Mouse (Mus musculus) CH12.LX (cell line): ENCODE data around the gene Opa1. TPM values are rescaled to one million over a fixed set of nuclear protein-coding genes. Genes with fewer than 3 reads are reported as not detected.

Source experiments
- DNase-seq: peaks from one replicate; pipeline ENCODE4 v3.0.0-alpha.2; 2013; ENCODE audit errors: extremely low read depth
- H3K27ac ChIP-seq: 2 replicates; pipeline ENCODE4 v1.5.1; 2012; ENCODE audit warnings: low read depth, mild to moderate bottlenecking, control low read depth, moderate library complexity; ENCODE audit not compliant: insufficient read depth
- H3K27me3 ChIP-seq: replicated peaks from 2 replicates; pipeline ENCODE3; 2012; ENCODE audit warnings: inconsistent platforms
- H3K36me3 ChIP-seq, 2 experiments: replicated peaks in 1 of 2; 2 replicates each; pipeline versions ENCODE3 to v1.6.1; 2012; ENCODE audit warnings: inconsistent platforms in 1 of 2, low read length in 1 of 2, mild to moderate bottlenecking in 1 of 2, mixed read lengths in 1 of 2, moderate library complexity in 1 of 2; ENCODE audit not compliant: control insufficient read depth in 1 of 2, insufficient read depth in 1 of 2
- H3K4me1 ChIP-seq, 2 experiments: 2 replicates each; pipeline ENCODE4 v1.6.1; 2012; ENCODE audit warnings: inconsistent platforms in 1 of 2, moderate library complexity in 1 of 2; ENCODE audit not compliant: insufficient read depth in 2 of 2, control insufficient read depth in 1 of 2
- H3K4me2 ChIP-seq: 2 replicates; pipeline ENCODE4 v1.6.1; 2012; ENCODE audit warnings: low read depth, mild to moderate bottlenecking, control low read depth; ENCODE audit not compliant: poor library complexity, insufficient read depth, severe bottlenecking
- H3K4me3 ChIP-seq, 3 experiments: fragments of 150-350 bp in 1 of 3; sonication (generic) in 1 of 3; replicated peaks in 1 of 3; 2 replicates each; pipeline versions ENCODE3 to v1.5.1; 2011 to 2012; ENCODE audit warnings: low read depth in 2 of 3, low read length in 2 of 3, mild to moderate bottlenecking in 2 of 3, moderate library complexity in 2 of 3, control low read depth in 1 of 3, improper control_type of control experiment in 1 of 3, inconsistent platforms in 1 of 3, mixed read lengths in 1 of 3; ENCODE audit not compliant: poor library complexity in 1 of 3
- H3K79me2 ChIP-seq: replicated peaks from 2 replicates; pipeline ENCODE4 v1.6.1; 2012; ENCODE audit warnings: mild to moderate bottlenecking, moderate library complexity; ENCODE audit not compliant: control insufficient read depth, poor library complexity, insufficient read depth, severe bottlenecking; ENCODE audit errors: extremely low read depth
- H3K9ac ChIP-seq: 2 replicates; pipeline ENCODE4 v1.6.1; 2012; ENCODE audit warnings: low read depth, mild to moderate bottlenecking, control low read depth, moderate library complexity; ENCODE audit not compliant: insufficient read depth
- H3K9me3 ChIP-seq: replicated peaks from 2 replicates; pipeline ENCODE3; 2012; ENCODE audit warnings: low read length, inconsistent platforms, mixed read lengths
- BHLHE40 ChIP-seq: IDR thresholded peaks from 2 replicates; pipeline ENCODE4 v1.6.1; 2011; ENCODE audit warnings: mild to moderate bottlenecking, low read depth, low read length, improper control_type of control experiment
- CHD1 ChIP-seq: IDR thresholded peaks from 2 replicates; pipeline ENCODE4 v1.6.1; 2012; ENCODE audit warnings: low read depth, low read length, improper control_type of control experiment, inconsistent platforms
- CHD2 ChIP-seq: IDR thresholded peaks from 2 replicates; pipeline ENCODE4 v1.6.1; 2011; ENCODE audit warnings: low read length, improper control_type of control experiment
- ELF1 ChIP-seq: IDR thresholded peaks from 2 replicates; pipeline ENCODE4 v1.6.1; 2014; ENCODE audit warnings: low read depth, mild to moderate bottlenecking, inconsistent platforms, low read length, improper control_type of control experiment
- ETS1 ChIP-seq: conservative IDR thresholded peaks from 2 replicates; pipeline ENCODE4 v1.6.1; 2012; ENCODE audit warnings: low read depth, mild to moderate bottlenecking, inconsistent platforms, low read length, improper control_type of control experiment, moderate library complexity
- HCFC1 ChIP-seq: IDR thresholded peaks from 2 replicates; pipeline ENCODE4 v1.6.1; 2012; ENCODE audit warnings: low read depth, mild to moderate bottlenecking, inconsistent platforms, low read length, improper control_type of control experiment
- JUN ChIP-seq: IDR thresholded peaks from 2 replicates; pipeline ENCODE4 v1.6.1; 2011; ENCODE audit warnings: low read depth, mild to moderate bottlenecking, low read length, improper control_type of control experiment, moderate library complexity; ENCODE audit not compliant: insufficient read depth
- JUND ChIP-seq: conservative IDR thresholded peaks from 2 replicates; pipeline ENCODE4 v1.6.1; 2011; ENCODE audit warnings: low read depth, low read length, improper control_type of control experiment
- MAFK ChIP-seq: IDR thresholded peaks from 2 replicates; pipeline ENCODE4 v1.6.1; 2011; ENCODE audit warnings: low read length, improper control_type of control experiment; ENCODE audit not compliant: insufficient replicate concordance
- MAX ChIP-seq: IDR thresholded peaks from 2 replicates; pipeline ENCODE4 v1.6.1; 2011; ENCODE audit warnings: low read length, improper control_type of control experiment
- MEF2A ChIP-seq: IDR thresholded peaks from 2 replicates; pipeline ENCODE4 v1.6.1; 2014; ENCODE audit warnings: low read depth, mild to moderate bottlenecking, inconsistent platforms, low read length, improper control_type of control experiment, borderline replicate concordance
- MXI1 ChIP-seq: IDR thresholded peaks from 2 replicates; pipeline ENCODE4 v1.6.1; 2011; ENCODE audit warnings: mild to moderate bottlenecking, low read depth, low read length, improper control_type of control experiment
- NELFE ChIP-seq: IDR thresholded peaks from 2 replicates; pipeline ENCODE4 v1.6.1; 2011; ENCODE audit warnings: low read depth, low read length, improper control_type of control experiment
- PAX5 ChIP-seq: IDR thresholded peaks from 2 replicates; pipeline ENCODE4 v1.6.1; 2012; ENCODE audit warnings: low read length, inconsistent platforms, mixed read lengths
- POLR2A ChIP-seq: IDR thresholded peaks from 2 replicates; pipeline ENCODE4 v1.6.1; 2011; ENCODE audit warnings: low read depth, mild to moderate bottlenecking, improper control_type of control experiment, low read length
- RCOR1 ChIP-seq: conservative IDR thresholded peaks from 2 replicates; pipeline ENCODE4 v1.6.1; 2012; ENCODE audit warnings: low read depth, mild to moderate bottlenecking, inconsistent platforms, low read length, improper control_type of control experiment
- SIN3A ChIP-seq: IDR thresholded peaks from 2 replicates; pipeline ENCODE4 v1.6.1; 2012; ENCODE audit warnings: low read length, improper control_type of control experiment, inconsistent platforms
- TBP ChIP-seq: conservative IDR thresholded peaks from 2 replicates; pipeline ENCODE4 v1.6.1; 2011; ENCODE audit warnings: low read depth, low read length, improper control_type of control experiment
- UBTF ChIP-seq: IDR thresholded peaks from 2 replicates; pipeline ENCODE4 v1.6.1; 2012; ENCODE audit warnings: low read depth, mild to moderate bottlenecking, inconsistent platforms, low read length, improper control_type of control experiment, moderate library complexity
- USF1 ChIP-seq: IDR thresholded peaks from 2 replicates; pipeline ENCODE4 v1.6.1; 2014; ENCODE audit warnings: low read depth, mild to moderate bottlenecking, inconsistent platforms, low read length, improper control_type of control experiment
- ZKSCAN1 ChIP-seq: IDR thresholded peaks from 2 replicates; pipeline ENCODE4 v1.6.1; 2012; ENCODE audit warnings: low read depth, inconsistent platforms, low read length, improper control_type of control experiment, borderline replicate concordance
- ZMIZ1 ChIP-seq: IDR thresholded peaks from 2 replicates; pipeline ENCODE4 v1.6.1; 2012; ENCODE audit warnings: low read depth, mild to moderate bottlenecking, inconsistent platforms, low read length, improper control_type of control experiment
- ZNF384 ChIP-seq: IDR thresholded peaks from 2 replicates; pipeline ENCODE4 v1.6.1; 2012; ENCODE audit warnings: low read depth, low read length, improper control_type of control experiment, inconsistent platforms
- dilution Hi-C: fragments of 300-500 bp; cut with MboI; formaldehyde crosslinking; loops from 2 replicates; pipeline ENCODE4 v1.14.3; 2020; ENCODE audit warnings: low sequenced_read_pairs; ENCODE audit not compliant: extremely low pct_unique_long_range_greater_than_20kb, extremely low pct_ligation_motif_present
- in situ Hi-C: fragments of 300-500 bp; cut with MboI; formaldehyde crosslinking; loops from 3 replicates; pipeline ENCODE4 v1.14.3; 2019; ENCODE audit warnings: low sequenced_read_pairs, low pct_ligation_motif_present, low pct_unique_long_range_greater_than_20kb, mixed read lengths
- polyA plus RNA-seq: library from polyadenylated mRNA; unstranded; fragments of >175 nt; gene quantifications from 2 replicates; pipeline ENCODE4 v1.2.1, GENCODE M21; 2012; ENCODE audit warnings: low read depth; ENCODE audit not compliant: insufficient read length
- total RNA-seq, 2 experiments: library from RNA; depleted of rRNA; stranded (reverse); fragments of 300-350 nt in 1 of 2; fragments of >200 nt in 1 of 2; gene quantifications; 2 replicates each; pipeline ENCODE4 v1.2.3; 2012 to 2014

The Opa1 gene
- total and polyA plus RNA-seq, 3 experiments, result 42.0 to 57.3 (median 49.9) TPM

DNA sequence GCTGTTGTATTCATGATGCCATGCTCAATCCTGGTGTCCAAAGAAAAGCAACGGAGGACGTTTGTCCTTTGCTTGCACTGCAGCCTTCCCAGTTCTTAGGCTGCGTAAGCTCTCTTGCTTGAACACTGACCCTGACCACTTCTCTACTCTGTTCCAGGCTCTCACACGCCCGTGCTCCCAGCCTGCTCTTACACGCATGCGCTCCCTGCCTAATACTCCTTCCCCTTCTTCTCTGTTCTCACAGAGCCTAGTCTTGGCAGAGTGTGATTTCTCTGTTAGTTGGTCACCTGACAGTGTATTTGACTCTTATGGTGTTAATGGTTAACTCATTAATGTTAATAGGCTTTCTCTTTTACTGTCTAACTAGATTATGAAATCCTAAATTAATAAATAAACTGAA, 28.0 kb downstream of the Opa1 start:
- no peak for DNase-seq
- no peak overlapping the region for H3K4me2 ChIP-seq
- no peaks in the 10 kb centered on the region for H3K4me1 ChIP-seq
- H3K27ac ChIP-seq, result no peak overlapping the region
- no peak overlapping the region for H3K9ac ChIP-seq
- TF ChIP-seq JUND (no peak), CHD2 (no peak), MAFK (no peak), USF1 (no peak), MAX (no peak), POLR2A (no peak), SIN3A (no peak), CHD1 (no peak), RCOR1 (no peak), ZKSCAN1 (no peak), MXI1 (no peak), BHLHE40 (no peak), ZMIZ1 (no peak), ZNF384 (no peak), ELF1 (no peak), PAX5 (no peak)
- dilution Hi-C loops (no loop called here), in situ Hi-C loops (no loop called here)
- H3K79me2 ChIP-seq, result no peaks in the 10 kb centered on the region
- H3K27me3 ChIP-seq, result no peaks in the 10 kb centered on the region
- peaks cover 50 to 81% of the 10 kb centered on the region in 2 experiments for H3K36me3 ChIP-seq
- no peak overlapping the region for H3K4me3 ChIP-seq
- no peaks in the 10 kb centered on the region for H3K9me3 ChIP-seq

DNA sequence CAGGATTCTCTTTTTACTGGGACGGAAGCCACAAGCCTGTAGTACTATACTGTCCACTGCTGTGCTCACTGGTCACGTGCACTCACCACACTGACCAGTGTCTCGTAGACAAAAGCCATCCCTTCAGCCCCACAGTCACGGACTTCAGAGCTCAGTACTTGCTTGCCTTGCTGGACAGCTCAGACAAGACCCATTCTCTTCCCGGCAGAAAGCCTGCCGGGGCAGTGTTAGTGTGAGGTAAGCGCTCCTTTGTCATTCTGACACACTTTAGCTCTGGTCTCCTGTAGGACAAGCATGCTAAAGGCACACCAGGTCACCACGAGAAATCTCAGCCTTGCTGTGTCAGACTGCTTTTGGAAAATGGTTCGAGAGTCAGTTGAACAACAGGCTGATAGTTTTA, 35.6 kb downstream of the Opa1 start:
- no peaks in the 10 kb centered on the region for H3K79me2 ChIP-seq
- H3K9me3 ChIP-seq, result no peaks in the 10 kb centered on the region
- H3K36me3 ChIP-seq, result peaks cover 71 to 93% of the 10 kb centered on the region in 2 experiments
- no peak for DNase-seq
- H3K27me3 ChIP-seq, result no peaks in the 10 kb centered on the region
- H3K9ac ChIP-seq, result no peak overlapping the region
- TF ChIP-seq UBTF (no peak), JUN (no peak), ETS1 (no peak), MEF2A (no peak), HCFC1 (no peak), MAX (no peak), NELFE (no peak), CHD2 (no peak), TBP (no peak), CHD1 (no peak)
- TF ChIP-seq, all 38 proteins: peak for 0
- no peak overlapping the region for H3K27ac ChIP-seq
- in situ Hi-C loops, result no loop called here
- dilution Hi-C loops, result no loop called here
- H3K4me1 ChIP-seq, result no peaks in the 10 kb centered on the region
- H3K4me2 ChIP-seq, result no peak overlapping the region
- H3K4me3 ChIP-seq, result no peak overlapping the region
